ENCODE assay signal across 8 mouse cellular contexts in genomic region chr10:75585876-75586552, GRCm38 (mm10). TPM values are rescaled to one million over a fixed set of nuclear protein-coding genes. Genes with fewer than 3 reads are reported as not detected.
A peak's percentile ranks its signal among the peaks of the same experiment; 100 is the strongest.
DNase-seq lines count a peak whose midpoint lies in the region; ATAC-seq and TF ChIP-seq lines count a peak whose summit lies in the region.

No protein-coding gene starts in this region.

- H3K4me1 ChIP-seq in bone marrow, adult 2 months (ENCODE audit: control insufficient read depth, insufficient read depth, low read length): peaks cover 3% of the 10 kb centered on the region
- peaks cover 17% of the 10 kb centered on the region for H3K4me1 ChIP-seq in embryonic facial prominence, embryonic 15.5 days
- H3K4me1 ChIP-seq in heart, embryonic 10.5 days: peaks cover 29% of the 10 kb centered on the region
- peaks cover 21% of the 10 kb centered on the region for H3K4me1 ChIP-seq in kidney, embryonic 14.5 days (ENCODE audit: control insufficient read depth, insufficient read depth, low read length)
- peaks cover 9% of the 10 kb centered on the region for H3K4me1 ChIP-seq in limb, embryonic 14.5 days (ENCODE audit: control insufficient read depth, insufficient read depth, low read length)

- no peak overlapping the region for H3K9ac ChIP-seq in embryonic facial prominence, embryonic 15.5 days
- peak overlapping the region; percentile 42; the same call in 1 of the 2 replicates for H3K9ac ChIP-seq in kidney, embryonic 14.5 days (ENCODE audit: low read depth, low read length)
- H3K9ac ChIP-seq in limb, embryonic 14.5 days (ENCODE audit: low read depth, low read length, severe bottlenecking): peak overlapping the region; percentile 45; the same call in 1 of the 2 replicates

- no peaks in the 10 kb centered on the region for H3K9me3 ChIP-seq in embryonic facial prominence, embryonic 15.5 days (replicated peaks)
- no peaks in the 10 kb centered on the region for H3K9me3 ChIP-seq in heart, embryonic 10.5 days
- H3K9me3 ChIP-seq in kidney, embryonic 14.5 days (ENCODE audit: control insufficient read depth, low read length): no peaks in the 10 kb centered on the region
- no peaks in the 10 kb centered on the region for H3K9me3 ChIP-seq in limb, embryonic 14.5 days (ENCODE audit: control insufficient read depth, low read length)

- no peak overlapping the region for H3K27ac ChIP-seq in bone marrow, adult 2 months (ENCODE audit: control insufficient read depth, insufficient read depth, low read depth, low read length, poor library complexity)
- no peak overlapping the region for H3K27ac ChIP-seq in embryonic facial prominence, embryonic 15.5 days (replicated peaks)
- H3K27ac ChIP-seq in heart, embryonic 10.5 days: no peak overlapping the region
- no peak overlapping the region for H3K27ac ChIP-seq in kidney, embryonic 14.5 days (ENCODE audit: low read depth, low read length)
- no peak overlapping the region for H3K27ac ChIP-seq in limb, embryonic 14.5 days (replicated peaks; ENCODE audit: low read depth, low read length)

- no peaks in the 10 kb centered on the region for H3K36me3 ChIP-seq in embryonic facial prominence, embryonic 15.5 days
- no peaks in the 10 kb centered on the region for H3K36me3 ChIP-seq in heart, embryonic 10.5 days
- H3K36me3 ChIP-seq in kidney, embryonic 14.5 days (ENCODE audit: control insufficient read depth, insufficient read depth, low read length): no peaks in the 10 kb centered on the region
- H3K36me3 ChIP-seq in limb, embryonic 14.5 days (ENCODE audit: control insufficient read depth, insufficient read depth, low read length): no peaks in the 10 kb centered on the region

- H3K4me3 ChIP-seq in bone marrow, adult 2 months (replicated peaks; ENCODE audit: control insufficient read depth, low read depth, low read length): no peak overlapping the region
- H3K4me3 ChIP-seq in embryonic facial prominence, embryonic 15.5 days (replicated peaks): no peak overlapping the region; the same call in 1 of the 2 replicates
- H3K4me3 ChIP-seq in heart, embryonic 10.5 days: no peak overlapping the region
- H3K4me3 ChIP-seq in kidney, embryonic 14.5 days (ENCODE audit: low read length): no peak overlapping the region
- H3K4me3 ChIP-seq in limb, embryonic 14.5 days (replicated peaks; ENCODE audit: low read length): peak overlapping the region; percentile 20

- DNase-seq in A20 (ENCODE audit: low read depth, low spot score): peak; percentile 83
- DNase-seq in heart, embryonic 10.5 days (ENCODE audit: low spot score): peak; percentile 91
- DNase-seq in limb, embryonic 14.5 days (ENCODE audit: low spot score): peak; percentile 93
- DNase-seq in spleen, postnatal 4 days (ENCODE audit: low spot score in 2 of 2): peak; percentile 85 to 97

- no peak for TF ChIP-seq POLR2A in bone marrow, adult 2 months (IDR thresholded peaks at IDR 0.05; ENCODE audit: borderline replicate concordance, control insufficient read depth, low read depth, low read length)
- 0 out of 2 replicates have a peak, but pooled peaks have one; percentile 15 for TF ChIP-seq POLR2A in limb, embryonic 14.5 days (IDR thresholded peaks at IDR 0.05; ENCODE audit: borderline replicate concordance, extremely low read depth, insufficient read depth, insufficient read length)

- TF ChIP-seq CTCF in bone marrow, adult 2 months (IDR thresholded peaks at IDR 0.05; ENCODE audit: control insufficient read depth, insufficient read depth, low read length): peak; percentile 93

- H3K4me2 ChIP-seq in embryonic facial prominence, embryonic 15.5 days (replicated peaks): peak overlapping the region; percentile 36
- peak overlapping the region; percentile 15; the same call in 1 of the 2 replicates for H3K4me2 ChIP-seq in kidney, embryonic 14.5 days (replicated peaks; ENCODE audit: low read depth, low read length)
- H3K4me2 ChIP-seq in limb, embryonic 14.5 days (replicated peaks; ENCODE audit: low read depth, low read length, severe bottlenecking): peak overlapping the region; percentile 48

- peak; percentile 44; the same call in 1 of the 2 replicates for ATAC-seq in embryonic facial prominence, embryonic 15.5 days (ENCODE audit: insufficient number of reproducible peaks, low FRiP score, low TSS enrichment, low read depth)
- ATAC-seq in kidney, embryonic 14.5 days (ENCODE audit: low FRiP score, low TSS enrichment): peak; percentile 63
- peak; percentile 82 for ATAC-seq in limb, embryonic 14.5 days (ENCODE audit: low FRiP score, low read depth)
- ATAC-seq in monocyte, adult 5-6 weeks (replicated peaks; ENCODE audit: insufficient number of reproducible peaks, low FRiP score, low TSS enrichment, poor library complexity, severe bottlenecking): peak; percentile 67

- 15% methylated on average over 20 of the region's 20 CpGs for WGBS in bone marrow, adult 2 months
- 13% methylated on average over 20 of the region's 20 CpGs for WGBS in embryonic facial prominence, embryonic 15.5 days
- 21% methylated on average over 20 of the region's 20 CpGs for WGBS in heart, embryonic 10.5 days
- 20% methylated on average over 20 of the region's 20 CpGs for WGBS in kidney, embryonic 14.5 days
- 17% methylated on average over 20 of the region's 20 CpGs for WGBS in limb, embryonic 14.5 days

- H3K27me3 ChIP-seq in embryonic facial prominence, embryonic 15.5 days: no peaks in the 10 kb centered on the region; the same call in 1 of the 2 replicates
- peaks cover 29% of the 10 kb centered on the region for H3K27me3 ChIP-seq in heart, embryonic 10.5 days (ENCODE audit: insufficient read depth, poor library complexity, severe bottlenecking)
- no peaks in the 10 kb centered on the region for H3K27me3 ChIP-seq in kidney, embryonic 14.5 days (ENCODE audit: control insufficient read depth, insufficient read depth, low read length)
- no peaks in the 10 kb centered on the region for H3K27me3 ChIP-seq in limb, embryonic 14.5 days (ENCODE audit: control insufficient read depth, insufficient read depth, low read length)

RNA-seq across cellular contexts. Expression of gene Ggt5, which starts 3.1 kb away (rescaled TPM):
- polyA plus RNA-seq in bone marrow, adult 2 months (2011; ENCODE audit: insufficient read depth, insufficient read length, low replicate concordance, missing spikeins): 13.4 and 23.1 TPM in 2 replicates
- 2.8 and 3.2 TPM in 2 replicates for polyA plus RNA-seq in embryonic facial prominence, embryonic 15.5 days (2015; fragmentation: Nextera tagmentation; extraction: Ambion mirVana)
- 1.4 and 4.9 TPM in 2 replicates for polyA plus RNA-seq in heart, embryonic 10.5 days (2016; fragmentation: Nextera tagmentation; extraction: Ambion mirVana)
- polyA plus RNA-seq in kidney, embryonic 14.5 days (2014; fragmentation: Nextera tagmentation; extraction: Ambion mirVana): 3.9 and 4.7 TPM in 2 replicates
- 7.5 and 9.2 TPM in 2 replicates for polyA plus RNA-seq in limb, embryonic 14.5 days (2012; rRNA removed)
- 1.1 and 1.4 TPM in 2 replicates for polyA plus RNA-seq in limb, embryonic 14.5 days (2014; fragmentation: Nextera tagmentation; extraction: Ambion mirVana)
- 0.75 to 2.8 TPM (median 1.8 TPM) in 3 replicates for total RNA-seq in monocyte, adult 5-6 weeks (2017)

RNA-seq across cellular contexts. Expression of gene Ggt1, which starts 24.6 kb away (rescaled TPM):
- polyA plus RNA-seq in bone marrow, adult 2 months (2011; ENCODE audit: insufficient read depth, insufficient read length, low replicate concordance, missing spikeins): 5.2 and 11.4 TPM in 2 replicates
- polyA plus RNA-seq in embryonic facial prominence, embryonic 15.5 days (2015; fragmentation: Nextera tagmentation; extraction: Ambion mirVana): 1.7 and 2.2 TPM in 2 replicates
- polyA plus RNA-seq in heart, embryonic 10.5 days (2016; fragmentation: Nextera tagmentation; extraction: Ambion mirVana): 0.27 and 1.9 TPM in 2 replicates
- 29.1 and 57.6 TPM in 2 replicates for polyA plus RNA-seq in kidney, embryonic 14.5 days (2014; fragmentation: Nextera tagmentation; extraction: Ambion mirVana)
- polyA plus RNA-seq in limb, embryonic 14.5 days (2012; rRNA removed): 1.3 TPM in 2 replicates
- 0.34 and 1.1 TPM in 2 replicates for polyA plus RNA-seq in limb, embryonic 14.5 days (2014; fragmentation: Nextera tagmentation; extraction: Ambion mirVana)
- total RNA-seq in monocyte, adult 5-6 weeks (2017): 0.53 to 2.2 TPM in 2 of 3 replicates, not detected in the other

RNA-seq across cellular contexts. Expression of gene Lrrc75b, which starts 25.9 kb away (rescaled TPM):
- polyA plus RNA-seq in bone marrow, adult 2 months (2011; ENCODE audit: insufficient read depth, insufficient read length, low replicate concordance, missing spikeins): 0.42 TPM in 1 of 2 replicates, not detected in the other
- polyA plus RNA-seq in embryonic facial prominence, embryonic 15.5 days (2015; fragmentation: Nextera tagmentation; extraction: Ambion mirVana): 4.9 and 6.3 TPM in 2 replicates
- polyA plus RNA-seq in heart, embryonic 10.5 days (2016; fragmentation: Nextera tagmentation; extraction: Ambion mirVana): 0.78 and 1.1 TPM in 2 replicates
- polyA plus RNA-seq in kidney, embryonic 14.5 days (2014; fragmentation: Nextera tagmentation; extraction: Ambion mirVana): 2.1 and 2.9 TPM in 2 replicates
- 3.2 and 3.3 TPM in 2 replicates for polyA plus RNA-seq in limb, embryonic 14.5 days (2012; rRNA removed)
- polyA plus RNA-seq in limb, embryonic 14.5 days (2014; fragmentation: Nextera tagmentation; extraction: Ambion mirVana): 2.5 and 3.2 TPM in 2 replicates
- total RNA-seq in monocyte, adult 5-6 weeks (2017): not detected in 3 replicates

RNA-seq across cellular contexts. Expression of gene Susd2, which starts 57.8 kb away (rescaled TPM):
- 1.5 and 2.8 TPM in 2 replicates for polyA plus RNA-seq in bone marrow, adult 2 months (2011; ENCODE audit: insufficient read depth, insufficient read length, low replicate concordance, missing spikeins)
- polyA plus RNA-seq in embryonic facial prominence, embryonic 15.5 days (2015; fragmentation: Nextera tagmentation; extraction: Ambion mirVana): 9.0 and 10.1 TPM in 2 replicates
- polyA plus RNA-seq in heart, embryonic 10.5 days (2016; fragmentation: Nextera tagmentation; extraction: Ambion mirVana): 1.3 and 1.4 TPM in 2 replicates
- 4.2 and 9.2 TPM in 2 replicates for polyA plus RNA-seq in kidney, embryonic 14.5 days (2014; fragmentation: Nextera tagmentation; extraction: Ambion mirVana)
- 5.3 and 5.9 TPM in 2 replicates for polyA plus RNA-seq in limb, embryonic 14.5 days (2012; rRNA removed)
- polyA plus RNA-seq in limb, embryonic 14.5 days (2014; fragmentation: Nextera tagmentation; extraction: Ambion mirVana): 5.2 and 6.3 TPM in 2 replicates
- total RNA-seq in monocyte, adult 5-6 weeks (2017): 0.75 TPM in 1 of 3 replicates, not detected in the others
